Mouse (Mus musculus): ENCODE results near the gene Ugt1a6b. TPM values are rescaled to one million over a fixed set of nuclear protein-coding genes. Genes with fewer than 3 reads are reported as not detected.
"Not testable (repeated sequence)": the region's sequence is repeated elsewhere in the genome, so short reads cannot be mapped to it uniquely, and the experiment has no call there.

Gene Ugt1a6b
- polyA plus RNA-seq, 1 experiment = 8.5 TPM

GRCm38 (mm10) chr1:88165711-88166110, 62.7 kb downstream of the Ugt1a6b start, which contains the start of gene Ugt1a5:
TSS of gene Ugt1a5 (plus strand) at chr1:88166012.
- DNase-seq = no peak
- Histone ChIP-seq H3K27me3 (replicated peaks; ENCODE audit: control insufficient read depth, insufficient read depth, low read length) (no peaks in the 10 kb centered on the region), H3K4me1 (ENCODE audit: control insufficient read depth, insufficient read depth, low read length) (no peaks in the 10 kb centered on the region), H3K36me3 (ENCODE audit: control insufficient read depth, insufficient read depth, low read length) (no peaks in the 10 kb centered on the region), H3K27ac (ENCODE audit: insufficient read depth, low read depth, low read length) (no peak within 1 kb of the TSS), H3K4me3 (ENCODE audit: insufficient read depth, low read depth, low read length) (no peak within 1 kb of the TSS)
- whole genome bisulfite sequencing = 74% methylated on average over 5 of the region's 5 CpGs
- TF ChIP-seq POLR2A (IDR thresholded peaks at IDR 0.05; ENCODE audit: low read depth, low read length) = no peak
- TF ChIP-seq CTCF (conservative IDR thresholded peaks at IDR 0.05; ENCODE audit: insufficient read depth, insufficient read length, low read depth, low read length) = 0 out of 2 replicates have a peak, but pooled peaks have one; percentile 16

DNA sequence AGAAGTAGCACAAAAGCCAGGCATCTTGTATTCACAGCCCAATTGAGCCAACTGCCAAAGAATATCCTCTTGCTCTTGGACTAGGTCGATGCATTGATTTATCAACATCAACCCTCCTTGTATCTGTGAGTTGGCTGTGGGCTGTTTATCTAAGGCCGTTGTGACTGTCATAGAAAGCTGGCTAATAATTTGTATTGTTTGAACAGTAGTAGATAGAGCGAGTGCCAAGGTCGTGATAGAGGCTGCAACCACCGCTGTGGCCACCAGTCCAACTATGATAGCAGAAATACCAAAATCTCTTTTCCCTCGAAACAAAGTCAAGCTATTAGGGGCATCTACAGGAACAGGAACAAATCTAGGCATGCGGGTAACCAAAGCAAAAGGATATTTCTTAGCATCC, 69.1 kb downstream of the Ugt1a6b start:
- not testable (repeated sequence) for H3K4me3 ChIP-seq (ENCODE audit: insufficient read depth, low read depth, low read length); H3K4me1 ChIP-seq (ENCODE audit: control insufficient read depth, insufficient read depth, low read length); H3K27ac ChIP-seq (ENCODE audit: insufficient read depth, low read depth, low read length); DNase-seq; H3K27me3 ChIP-seq (replicated peaks; ENCODE audit: control insufficient read depth, insufficient read depth, low read length); H3K36me3 ChIP-seq (ENCODE audit: control insufficient read depth, insufficient read depth, low read length)
- WGBS = 85% methylated on average over 7 of the region's 7 CpGs

- Histone ChIP-seq H3K27ac (ENCODE audit: insufficient read depth, low read depth, low read length) (no peak overlapping the region), H3K36me3 (ENCODE audit: control insufficient read depth, insufficient read depth, low read length) (no peaks in the 10 kb centered on the region), H3K4me3 (ENCODE audit: insufficient read depth, low read depth, low read length) (no peak overlapping the region), H3K4me1 (ENCODE audit: control insufficient read depth, insufficient read depth, low read length) (no peaks in the 10 kb centered on the region), H3K27me3 (replicated peaks; ENCODE audit: control insufficient read depth, insufficient read depth, low read length) (no peaks in the 10 kb centered on the region)
- 92% methylated on average over 1 of the region's 1 CpGs for WGBS
- no peak for TF ChIP-seq CTCF (conservative IDR thresholded peaks at IDR 0.05; ENCODE audit: insufficient read depth, insufficient read length, low read depth, low read length)
- TF ChIP-seq POLR2A (IDR thresholded peaks at IDR 0.05; ENCODE audit: low read depth, low read length) = no peak
- DNase-seq = peak; percentile 62
Observed at GRCm38 (mm10) chr1:88179657-88180056, 76.6 kb downstream of the Ugt1a6b start.

GRCm38 (mm10) chr1:88186325-88186935, 83.4 kb downstream of the Ugt1a6b start:
- H3K27ac ChIP-seq (ENCODE audit: insufficient read depth, low read depth, low read length) = no peak overlapping the region
- no peak for DNase-seq
- H3K4me3 ChIP-seq (ENCODE audit: insufficient read depth, low read depth, low read length) = no peak overlapping the region
- TF ChIP-seq POLR2A (IDR thresholded peaks at IDR 0.05; ENCODE audit: low read depth, low read length) (no peak), CTCF (conservative IDR thresholded peaks at IDR 0.05; ENCODE audit: insufficient read depth, insufficient read length, low read depth, low read length) (no peak)
- H3K36me3 ChIP-seq (ENCODE audit: control insufficient read depth, insufficient read depth, low read length) = no peaks in the 10 kb centered on the region
- H3K4me1 ChIP-seq (ENCODE audit: control insufficient read depth, insufficient read depth, low read length) = peaks cover 5% of the 10 kb centered on the region; the same call in 1 of the 2 replicates
- H3K27me3 ChIP-seq (replicated peaks; ENCODE audit: control insufficient read depth, insufficient read depth, low read length) = no peaks in the 10 kb centered on the region
- 87% methylated on average over 5 of the region's 5 CpGs for WGBS

DNA sequence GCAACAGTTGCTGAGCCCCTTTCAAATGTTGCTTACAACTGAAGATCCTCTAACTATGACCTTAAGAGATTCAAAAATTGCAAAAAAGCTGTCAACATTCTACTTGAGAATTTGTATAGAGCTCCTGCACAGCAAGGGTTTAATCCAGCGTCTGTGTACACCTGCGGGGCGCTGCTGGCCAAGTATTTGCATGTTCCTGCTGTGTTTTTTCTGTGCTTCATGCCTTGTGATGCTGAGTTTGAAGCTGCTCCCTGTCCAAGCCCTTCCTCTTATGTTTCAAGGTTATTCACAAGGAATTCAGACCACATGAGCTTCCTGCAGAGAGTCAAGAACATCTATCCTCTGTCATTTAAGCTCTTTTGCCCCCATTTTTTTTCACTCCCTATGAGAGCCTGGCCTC, 89.1 kb downstream of the Ugt1a6b start:
- Histone ChIP-seq H3K27me3 (replicated peaks; ENCODE audit: control insufficient read depth, insufficient read depth, low read length) (no peaks in the 10 kb centered on the region), H3K4me1 (ENCODE audit: control insufficient read depth, insufficient read depth, low read length) (peaks cover 22% of the 10 kb centered on the region), H3K4me3 (ENCODE audit: insufficient read depth, low read depth, low read length) (no peak overlapping the region), H3K27ac (ENCODE audit: insufficient read depth, low read depth, low read length) (no peak overlapping the region), H3K36me3 (ENCODE audit: control insufficient read depth, insufficient read depth, low read length) (no peaks in the 10 kb centered on the region)
- no peak for TF ChIP-seq CTCF (conservative IDR thresholded peaks at IDR 0.05; ENCODE audit: insufficient read depth, insufficient read length, low read depth, low read length)
- no peak for TF ChIP-seq POLR2A (IDR thresholded peaks at IDR 0.05; ENCODE audit: low read depth, low read length)
- DNase-seq = no peak
- 84% methylated on average over 3 of the region's 3 CpGs for WGBS

DNA sequence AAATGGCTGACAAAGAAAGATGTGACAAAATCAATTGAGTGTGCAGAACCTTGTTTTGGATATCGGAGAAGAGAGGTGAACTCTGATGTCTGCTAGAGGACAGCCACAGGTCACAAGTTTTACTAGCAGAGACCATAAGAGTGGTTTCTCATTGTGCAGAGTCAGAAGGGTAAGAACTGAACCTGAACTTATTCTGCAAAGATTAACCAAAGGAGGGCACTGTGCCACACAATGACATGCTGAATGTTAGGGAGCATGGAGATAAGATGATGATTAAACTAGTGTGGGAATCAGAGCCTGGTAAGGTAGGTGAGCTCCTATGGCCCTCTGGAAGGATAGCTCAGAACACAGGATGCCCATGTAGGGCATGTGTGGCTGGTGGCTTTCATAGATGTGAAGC, 92.6 kb downstream of the Ugt1a6b start:
- WGBS = 44% methylated on average over 1 of the region's 1 CpGs
- peak; percentile 94 for DNase-seq
- H3K27me3 ChIP-seq (replicated peaks; ENCODE audit: control insufficient read depth, insufficient read depth, low read length) = no peaks in the 10 kb centered on the region
- peaks cover 30% of the 10 kb centered on the region for H3K4me1 ChIP-seq (ENCODE audit: control insufficient read depth, insufficient read depth, low read length)
- H3K4me3 ChIP-seq (ENCODE audit: insufficient read depth, low read depth, low read length) = no peak overlapping the region
- no peaks in the 10 kb centered on the region for H3K36me3 ChIP-seq (ENCODE audit: control insufficient read depth, insufficient read depth, low read length)
- no peak overlapping the region for H3K27ac ChIP-seq (ENCODE audit: insufficient read depth, low read depth, low read length)
- TF ChIP-seq POLR2A (IDR thresholded peaks at IDR 0.05; ENCODE audit: low read depth, low read length) = no peak
- no peak for TF ChIP-seq CTCF (conservative IDR thresholded peaks at IDR 0.05; ENCODE audit: insufficient read depth, insufficient read length, low read depth, low read length)

GRCm38 (mm10) chr1:88197443-88197842, 94.4 kb downstream of the Ugt1a6b start:
- H3K27me3 ChIP-seq (replicated peaks; ENCODE audit: control insufficient read depth, insufficient read depth, low read length) = no peaks in the 10 kb centered on the region
- no peak overlapping the region for H3K4me3 ChIP-seq (ENCODE audit: insufficient read depth, low read depth, low read length)
- H3K4me1 ChIP-seq (ENCODE audit: control insufficient read depth, insufficient read depth, low read length) = peaks cover 23% of the 10 kb centered on the region
- H3K27ac ChIP-seq (ENCODE audit: insufficient read depth, low read depth, low read length) = peak overlapping the region; percentile 58; the same call in 1 of the 2 replicates
- WGBS = 25% methylated on average over 3 of the region's 3 CpGs
- TF ChIP-seq POLR2A (IDR thresholded peaks at IDR 0.05; ENCODE audit: low read depth, low read length) (no peak), CTCF (conservative IDR thresholded peaks at IDR 0.05; ENCODE audit: insufficient read depth, insufficient read length, low read depth, low read length) (no peak)
- DNase-seq = peak; percentile 62
- H3K36me3 ChIP-seq (ENCODE audit: control insufficient read depth, insufficient read depth, low read length) = no peaks in the 10 kb centered on the region
